Mouse (Mus musculus) layer of hippocampus, postnatal 25 days (tissue): Measurements from ENCODE around the gene Glra2. TPM values are rescaled to one million over a fixed set of nuclear protein-coding genes. Genes with fewer than 3 reads are reported as not detected.
"Not testable (repeated sequence)": the region's sequence is repeated elsewhere in the genome, so short reads cannot be mapped to it uniquely, and the experiment has no call there.

ENCODE experiments used
- DNase-seq, 2 experiments: peaks; one replicate each; pipeline ENCODE4 v3.0.0; 2022; ENCODE audit warnings: mixed read lengths in 2 of 2, low spot score in 1 of 2; ENCODE audit errors: extremely low spot score in 1 of 2
- total RNA-seq, 2 experiments: library from RNA; stranded (reverse); gene quantifications; 2 replicates each; pipeline ENCODE4 v1.2.3; 2021

The Glra2 gene
- 10 to 100 TPM in 1 of 2 experiments, 1 to 10 TPM in 1; 9.6 to 11.1 TPM for total RNA-seq

- peak; percentile 6 to 7 for DNase-seq
Observed at GRCm38 (mm10) chrX:165326939-165327698, at the start of gene Glra2. Glra2 (minus strand) TSS chrX:165327393.

GRCm38 (mm10) chrX:165362798-165363197 lies 35.6 kb upstream of the Glra2 start:
- peak in 1 of 2 experiments; percentile 35 for DNase-seq

GRCm38 (mm10) chrX:165344611-165345010 lies 17.4 kb upstream of the Glra2 start:
- no peak for DNase-seq

GRCm38 (mm10) chrX:165327699-165328333 lies 623 bp upstream of the Glra2 start:
- peak; percentile 47 to 77 for DNase-seq

GRCm38 (mm10) chrX:165193550-165193949 lies 133.6 kb downstream of the Glra2 start:
- no peak for DNase-seq

GRCm38 (mm10) chrX:165191170-165191569 lies 136.0 kb downstream of the Glra2 start:
- no peak for DNase-seq

- not testable (repeated sequence) for DNase-seq
Observed at GRCm38 (mm10) chrX:165182948-165183347, 144.2 kb downstream of the Glra2 start.

- no peak for DNase-seq
Observed at GRCm38 (mm10) chrX:165156549-165156948, 170.6 kb downstream of the Glra2 start.

GRCm38 (mm10) chrX:165104171-165104570 lies 223.0 kb downstream of the Glra2 start:
- DNase-seq = no peak
